Mouse (Mus musculus): ENCODE results near the gene Unc79.

The Unc79 gene

DNA sequence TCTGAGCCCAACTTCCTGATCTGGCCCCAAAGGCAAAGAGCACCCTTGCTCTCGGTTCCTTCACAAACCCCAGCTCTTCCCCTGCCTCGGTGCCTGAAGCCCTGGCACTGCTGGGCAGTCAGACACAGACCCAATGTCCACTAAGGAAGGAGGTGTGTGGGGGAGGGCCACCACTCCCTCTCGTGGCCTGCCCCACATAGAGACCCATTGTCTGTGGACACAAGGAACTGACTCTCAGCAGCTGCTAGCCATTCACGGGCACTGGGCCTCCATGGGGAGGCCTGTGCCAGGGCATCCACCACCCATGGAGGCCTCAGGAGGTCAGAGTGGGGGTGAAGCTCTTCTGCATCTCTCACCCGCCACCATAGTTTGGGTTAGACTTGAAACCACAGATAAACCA lies 262.4 kb downstream of the Unc79 start:
- DNase-seq = peak; percentile 32

DNA sequence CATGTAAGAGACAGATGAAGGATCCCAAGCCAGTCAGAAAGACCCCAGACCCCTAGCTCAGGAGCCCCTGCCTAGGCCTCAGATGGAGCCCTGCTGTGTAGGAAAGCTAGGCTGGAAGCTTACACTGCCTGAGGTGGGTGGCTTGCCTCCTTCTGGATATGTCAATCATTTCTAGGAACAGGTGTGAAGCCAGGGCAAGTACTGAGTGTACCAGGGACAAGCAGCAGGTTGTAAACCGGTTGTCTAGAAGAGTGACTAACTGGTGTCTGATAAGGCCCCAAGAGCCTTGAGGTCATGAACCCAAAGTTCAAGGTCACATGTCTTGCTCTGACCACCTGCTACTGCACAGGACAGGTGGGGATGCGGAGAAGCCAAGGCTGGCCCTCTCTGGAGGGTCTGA lies 264.9 kb downstream of the Unc79 start:
- DNase-seq = no peak

DNA sequence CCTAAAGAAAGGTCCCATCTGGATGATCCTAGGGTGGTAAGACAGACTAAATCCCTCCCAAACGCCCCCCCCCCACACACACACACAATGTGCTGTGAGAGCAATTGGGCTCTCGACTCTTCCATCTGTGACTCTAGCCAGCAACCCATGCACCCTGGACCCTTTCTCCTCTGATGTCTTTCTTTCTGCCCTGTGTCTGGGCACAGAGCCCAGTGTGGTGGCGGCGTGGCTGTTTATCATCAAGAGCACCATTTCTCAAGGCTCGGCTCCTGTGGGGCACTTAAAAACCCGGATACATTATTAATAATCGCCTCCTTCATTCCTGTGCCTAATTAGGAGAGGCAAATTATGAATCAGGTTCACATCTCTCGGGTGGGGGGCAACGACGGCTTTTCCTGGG lies 265.6 kb downstream of the Unc79 start:
- DNase-seq = no peak

DNA sequence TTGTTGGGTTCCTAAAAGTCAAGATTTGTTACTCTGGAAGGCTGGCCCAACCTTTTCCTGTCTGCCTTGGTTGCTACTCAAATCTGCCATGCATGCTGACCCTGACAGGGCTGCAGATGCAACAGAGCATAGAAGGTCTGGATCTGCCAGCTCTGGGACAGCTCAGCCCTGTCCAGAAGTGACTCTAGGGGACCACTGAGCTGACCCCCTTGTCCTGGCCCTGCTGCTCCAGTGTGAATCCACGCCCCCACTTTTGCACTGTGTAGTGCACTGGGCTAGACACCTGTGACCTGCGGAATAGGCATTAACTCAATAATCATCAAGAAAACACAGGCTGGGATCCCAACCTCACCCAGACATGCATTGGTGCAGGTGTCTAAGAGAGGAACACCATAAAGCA lies 266.1 kb downstream of the Unc79 start:
- DNase-seq = no peak

DNA sequence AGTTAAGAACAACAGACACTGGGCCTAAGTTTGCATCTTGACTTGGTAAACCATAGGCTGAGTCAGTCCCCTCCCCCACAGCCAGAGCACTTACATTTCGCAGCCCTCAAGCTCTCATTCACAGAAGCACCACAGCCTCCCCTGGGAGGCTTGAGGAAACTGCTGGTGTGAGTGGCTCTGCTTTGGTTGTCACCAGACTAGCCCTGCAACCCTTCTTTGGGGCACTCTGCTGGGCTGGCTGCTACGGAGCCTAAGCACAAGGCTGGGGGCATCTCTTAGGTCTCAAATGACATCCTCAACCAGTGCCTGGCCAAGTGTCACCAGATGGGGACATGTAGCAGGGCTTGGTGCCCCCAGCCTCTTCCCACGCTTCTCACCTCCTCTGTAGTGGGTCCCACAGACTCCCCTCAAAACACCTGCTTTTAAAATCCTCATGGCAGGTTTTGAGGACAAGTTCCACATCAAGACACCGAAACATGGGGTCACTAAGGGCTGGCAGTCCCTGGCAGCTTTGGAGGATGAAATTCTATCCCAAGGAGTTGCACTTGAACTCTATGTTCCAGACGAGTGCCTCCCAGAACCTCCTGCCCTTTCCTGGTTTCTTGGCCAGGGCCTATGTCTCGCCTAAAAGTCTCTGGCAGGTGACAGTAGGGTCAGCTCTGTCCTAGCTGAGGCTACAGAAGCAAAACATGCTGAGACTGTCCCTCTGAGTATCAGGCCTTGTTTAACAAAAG lies 267.4 kb downstream of the Unc79 start:
- no peak for DNase-seq

- DNase-seq = no peak
Measured at GRCm38 (mm10) chr12:103223671-103224070, 275.0 kb downstream of the Unc79 start.

DNA sequence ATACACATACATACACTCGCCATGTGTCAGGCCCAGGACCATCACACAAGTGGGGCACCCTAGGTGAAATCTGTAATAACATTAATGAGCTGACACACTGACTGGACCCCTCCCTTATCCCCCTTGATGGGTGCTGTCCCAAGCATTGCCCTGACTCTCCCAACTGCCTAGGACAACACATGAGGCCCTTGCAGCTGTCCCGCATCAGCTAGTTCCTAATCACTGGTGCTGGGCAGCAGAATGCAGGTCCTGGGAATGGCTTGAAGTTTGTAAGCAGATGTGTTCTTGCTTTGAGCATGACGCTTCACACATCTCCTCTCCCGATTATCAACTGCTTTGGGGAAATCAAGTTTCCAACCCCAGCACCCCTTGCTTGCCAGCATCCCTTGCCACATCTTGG lies 277.5 kb downstream of the Unc79 start:
- DNase-seq = no peak

DNA sequence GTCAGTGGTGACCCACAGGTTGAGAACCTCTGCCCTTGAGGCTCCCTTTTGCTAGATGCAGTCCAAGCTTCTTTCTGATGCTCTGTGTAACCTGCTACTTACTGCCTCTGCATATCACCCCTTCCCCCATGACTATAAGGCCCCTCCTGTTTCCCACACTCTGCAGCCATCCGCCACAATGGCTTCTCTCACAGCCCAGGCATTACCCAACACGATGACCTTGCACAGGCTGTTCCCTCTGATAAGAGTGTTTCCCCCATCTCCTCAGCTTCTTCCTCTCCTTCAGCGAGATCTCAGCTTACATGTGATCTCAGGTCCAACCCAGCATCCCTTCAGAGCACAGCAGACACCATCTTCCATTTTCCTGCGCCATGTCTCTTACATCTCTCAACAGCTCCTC lies 280.4 kb downstream of the Unc79 start:
- no peak for DNase-seq

Data from cerebellum, adult 9-11 months (tissue).